Mouse (Mus musculus): ENCODE measurements around the gene Prkcb. TPM values are rescaled to one million over a fixed set of nuclear protein-coding genes. Genes with fewer than 3 reads are reported as not detected.

The Prkcb gene
- total RNA-seq, 2 experiments from 2014 or later = 2.9 to 4.2 TPM

GRCm38 (mm10) chr7:122520850-122521638, 232.5 kb downstream of the Prkcb start:
- no peak for DNase-seq

- no peak for DNase-seq
These were observed 239.7 kb downstream of the Prkcb start for GRCm38 (mm10) chr7:122528201-122528600.

GRCm38 (mm10) chr7:122528646-122529045, 240.1 kb downstream of the Prkcb start:
- DNase-seq = no peak

- no peak for DNase-seq
These were observed 245.2 kb downstream of the Prkcb start for GRCm38 (mm10) chr7:122533566-122534360.

GRCm38 (mm10) chr7:122544616-122545015, 256.1 kb downstream of the Prkcb start:
- no peak for DNase-seq

- no peak for DNase-seq
These were observed 268.1 kb downstream of the Prkcb start for GRCm38 (mm10) chr7:122556575-122557140.

- DNase-seq = no peak
These were observed 269.7 kb downstream of the Prkcb start for GRCm38 (mm10) chr7:122558085-122558811.

GRCm38 (mm10) chr7:122558912-122559311, 270.4 kb downstream of the Prkcb start:
- no peak for DNase-seq

GRCm38 (mm10) chr7:122562586-122562985, 274.0 kb downstream of the Prkcb start:
- DNase-seq = no peak

GRCm38 (mm10) chr7:122565371-122565770, 276.8 kb downstream of the Prkcb start:
- no peak for DNase-seq

- no peak for DNase-seq
These were observed 277.5 kb downstream of the Prkcb start for GRCm38 (mm10) chr7:122566011-122566410.

GRCm38 (mm10) chr7:122568787-122569186, 280.2 kb downstream of the Prkcb start:
- DNase-seq = no peak

- DNase-seq = no peak
These were observed 281.9 kb downstream of the Prkcb start for GRCm38 (mm10) chr7:122570407-122570806.

GRCm38 (mm10) chr7:122573101-122573635, 284.6 kb downstream of the Prkcb start:
- DNase-seq = no peak

GRCm38 (mm10) chr7:122574418-122574817, 285.9 kb downstream of the Prkcb start:
- DNase-seq = no peak

- no peak for DNase-seq
These were observed 286.5 kb downstream of the Prkcb start for GRCm38 (mm10) chr7:122575056-122575455.

- DNase-seq = no peak
These were observed 287.0 kb downstream of the Prkcb start for GRCm38 (mm10) chr7:122575506-122575905.

GRCm38 (mm10) chr7:122577571-122577970, 289.0 kb downstream of the Prkcb start:
- DNase-seq = no peak

GRCm38 (mm10) chr7:122579461-122580157, 291.1 kb downstream of the Prkcb start:
- no peak for DNase-seq

GRCm38 (mm10) chr7:122580158-122580475, 291.6 kb downstream of the Prkcb start:
- DNase-seq = no peak

GRCm38 (mm10) chr7:122584421-122585151, 296.0 kb downstream of the Prkcb start:
- no peak for DNase-seq
